ENCODE assay signal across 21 mouse cellular contexts in genomic region chr11:5490989-5491656, GRCm38 (mm10). TPM values are rescaled to one million over a fixed set of nuclear protein-coding genes. Genes with fewer than 3 reads are reported as not detected.
A peak's percentile ranks its signal among the peaks of the same experiment; 100 is the strongest.
DNase-seq lines count a peak whose midpoint lies in the region; ATAC-seq lines count a peak whose summit lies in the region.
"Had no signal": no experiment of that assay in that cellular context is flagged by ENCODE, and none has a peak within 500 bp of the region (broad histone marks: within the 10 kb centered on the region; RNA-seq: fewer than 3 reads in every experiment).

No protein-coding gene starts in this region.

- WGBS in midbrain, embryonic 11.5 days = 88% methylated on average over 10 of the region's 10 CpGs
- WGBS in midbrain, embryonic 15.5 days = 85% methylated on average over 10 of the region's 10 CpGs

- H3K27me3 ChIP-seq in midbrain, embryonic 11.5 days (ENCODE audit: control insufficient read depth, insufficient read depth, low read length) = no peaks in the 10 kb centered on the region
- H3K27me3 ChIP-seq in midbrain, embryonic 15.5 days (replicated peaks) = no peaks in the 10 kb centered on the region
- H3K27me3 ChIP-seq: embryonic facial prominence, embryonic 15.5 days; heart, embryonic 13.5 days; hindbrain, embryonic 12.5 days; liver, embryonic 15.5 days had no signal

- no peaks in the 10 kb centered on the region for H3K9me3 ChIP-seq in midbrain, embryonic 11.5 days (ENCODE audit: control insufficient read depth, low read length)
- H3K9me3 ChIP-seq in midbrain, embryonic 15.5 days = no peaks in the 10 kb centered on the region
- H3K9me3 ChIP-seq: embryonic facial prominence, embryonic 15.5 days; heart, embryonic 13.5 days; hindbrain, embryonic 12.5 days; liver, embryonic 15.5 days; midbrain, embryonic 10.5 days had no signal

- H3K4me3 ChIP-seq in midbrain, embryonic 11.5 days (ENCODE audit: low read depth, low read length) = no peak overlapping the region
- H3K4me3 ChIP-seq in midbrain, embryonic 15.5 days = no peak overlapping the region
- H3K4me3 ChIP-seq: embryonic facial prominence, embryonic 15.5 days; gastrocnemius, adult 2 months; heart, embryonic 13.5 days; hindbrain, embryonic 12.5 days; liver, embryonic 15.5 days; midbrain, embryonic 10.5 days had no signal

- H3K4me1 ChIP-seq in midbrain, embryonic 11.5 days (ENCODE audit: control insufficient read depth, insufficient read depth, low read length) = peaks cover 3% of the 10 kb centered on the region; the same call in 1 of the 2 replicates
- H3K4me1 ChIP-seq in midbrain, embryonic 15.5 days = no peaks in the 10 kb centered on the region
- H3K4me1 ChIP-seq: embryonic facial prominence, embryonic 15.5 days; heart, embryonic 13.5 days; hindbrain, embryonic 12.5 days had no signal

- H3K36me3 ChIP-seq in midbrain, embryonic 11.5 days (ENCODE audit: control insufficient read depth, insufficient read depth, low read length) = no peaks in the 10 kb centered on the region
- H3K36me3 ChIP-seq in midbrain, embryonic 15.5 days (replicated peaks) = no peaks in the 10 kb centered on the region
- H3K36me3 ChIP-seq: embryonic facial prominence, embryonic 15.5 days; heart, embryonic 13.5 days; hindbrain, embryonic 12.5 days; liver, embryonic 15.5 days; midbrain, embryonic 10.5 days had no signal

- DNase-seq in adrenal gland, postnatal 14 days = peak; percentile 52
- DNase-seq in adrenal gland, postnatal 4 days (ENCODE audit: low spot score in 2 of 2) = no peak
- peak; percentile 60 for DNase-seq in midbrain, embryonic 11.5 days (ENCODE audit: low spot score, missing footprints)
- no peak for DNase-seq in cerebellum, adult 9-11 months
- no peak for DNase-seq in layer of hippocampus, postnatal 25 days (ENCODE audit: extremely low spot score in 1 of 2, low spot score in 1 of 2)
- DNase-seq: cerebellum, adult 9-10 months; gastrocnemius, adult 2 months; heart, postnatal 14 days; kidney, adult 2 months; lung, postnatal 4 days; right cerebral cortex, postnatal 25 days; spleen, adult 18-20 months had no signal

- no peak overlapping the region for H3K27ac ChIP-seq in midbrain, embryonic 11.5 days (ENCODE audit: low read depth, low read length)
- no peak overlapping the region for H3K27ac ChIP-seq in midbrain, embryonic 15.5 days
- H3K27ac ChIP-seq: embryonic facial prominence, embryonic 15.5 days; gastrocnemius, adult 2 months; heart, embryonic 13.5 days; hindbrain, embryonic 12.5 days; kidney, postnatal 0 days; liver, embryonic 15.5 days; midbrain, embryonic 10.5 days had no signal

- H3K9ac ChIP-seq in midbrain, embryonic 11.5 days (ENCODE audit: low read length) = no peak overlapping the region
- no peak overlapping the region for H3K9ac ChIP-seq in midbrain, embryonic 15.5 days
- H3K9ac ChIP-seq: embryonic facial prominence, embryonic 15.5 days; heart, embryonic 13.5 days; hindbrain, embryonic 12.5 days; liver, embryonic 15.5 days had no signal

- H3K4me2 ChIP-seq in midbrain, embryonic 11.5 days = no peak overlapping the region
- H3K4me2 ChIP-seq in midbrain, embryonic 15.5 days = no peak overlapping the region
- H3K4me2 ChIP-seq: embryonic facial prominence, embryonic 15.5 days; heart, embryonic 13.5 days; hindbrain, embryonic 12.5 days; liver, embryonic 15.5 days had no signal

- no peak for ATAC-seq in midbrain, embryonic 11.5 days (ENCODE audit: low FRiP score)
- ATAC-seq in midbrain, embryonic 15.5 days (replicated peaks) = no peak
- peak; percentile 34; the same call in 1 of the 2 replicates for ATAC-seq in monocyte, adult 5-6 weeks (replicated peaks; ENCODE audit: insufficient number of reproducible peaks, low FRiP score, low TSS enrichment, poor library complexity, severe bottlenecking)
- ATAC-seq: forebrain, embryonic 14.5 days had no signal

RNA-seq across cellular contexts. Expression of gene Xbp1, which starts 29.3 kb away (rescaled TPM):
- total RNA-seq in adrenal gland, postnatal 14 days (2021) = 124 and 125 TPM in 2 replicates
- 100 to 1,000 TPM; 129 to 137 TPM for total RNA-seq in adrenal gland, postnatal 4 days (2021)
- polyA plus RNA-seq in midbrain, embryonic 11.5 days (2014; fragmentation: Nextera tagmentation; extraction: Ambion mirVana) = 126 and 133 TPM in 2 replicates
- polyA plus RNA-seq in midbrain, embryonic 15.5 days (2015; fragmentation: Nextera tagmentation; extraction: Ambion mirVana) = 152 and 159 TPM in 2 replicates
- total RNA-seq in monocyte, adult 5-6 weeks (2017) = 247 to 277 TPM (median 261 TPM) in 3 replicates
- total RNA-seq in layer of hippocampus, postnatal 25 days (2021) = 10 to 100 TPM; 67.6 to 97.3 TPM

RNA-seq across cellular contexts. Expression of gene Znrf3, which starts 46.5 kb away (rescaled TPM):
- 25.0 and 26.2 TPM in 2 replicates for total RNA-seq in adrenal gland, postnatal 14 days (2021)
- 10 to 100 TPM; 44.3 to 44.6 TPM for total RNA-seq in adrenal gland, postnatal 4 days (2021)
- polyA plus RNA-seq in midbrain, embryonic 11.5 days (2014; fragmentation: Nextera tagmentation; extraction: Ambion mirVana) = 10.4 and 10.8 TPM in 2 replicates
- polyA plus RNA-seq in midbrain, embryonic 15.5 days (2015; fragmentation: Nextera tagmentation; extraction: Ambion mirVana) = 7.1 and 7.8 TPM in 2 replicates
- total RNA-seq in monocyte, adult 5-6 weeks (2017) = 3.1 to 7.9 TPM (median 3.1 TPM) in 3 replicates
- total RNA-seq in layer of hippocampus, postnatal 25 days (2021) = 10 to 100 TPM; 18.6 to 23.2 TPM

RNA-seq across cellular contexts. Expression of gene Ccdc117, which starts 50.9 kb away (rescaled TPM):
- 22.5 and 24.4 TPM in 2 replicates for total RNA-seq in adrenal gland, postnatal 14 days (2021)
- 10 to 100 TPM; 24.2 to 25.0 TPM for total RNA-seq in adrenal gland, postnatal 4 days (2021)
- polyA plus RNA-seq in midbrain, embryonic 11.5 days (2014; fragmentation: Nextera tagmentation; extraction: Ambion mirVana) = 26.2 and 27.4 TPM in 2 replicates
- 12.1 and 13.6 TPM in 2 replicates for polyA plus RNA-seq in midbrain, embryonic 15.5 days (2015; fragmentation: Nextera tagmentation; extraction: Ambion mirVana)
- 45.0 to 57.3 TPM (median 46.3 TPM) in 3 replicates for total RNA-seq in monocyte, adult 5-6 weeks (2017)
- total RNA-seq in layer of hippocampus, postnatal 25 days (2021) = 10 to 100 TPM; 11.0 to 17.2 TPM

Comparison
In these comparisons a context has a peak if more than half of its experiments do, and no peak if none do; other contexts are left out.
1. DNase-seq: peak in adrenal gland, postnatal 14 days (single experiment) and midbrain, embryonic 11.5 days (single experiment); none in adrenal gland, postnatal 4 days (0 of 2), cerebellum, adult 9-11 months (single experiment) and layer of hippocampus, postnatal 25 days (0 of 2).